Mouse (Mus musculus) embryonic fibroblast, embryonic 13.5 days (primary cell): ENCODE measurements around the gene Hist1h4i.

Experiments
- CTCF ChIP-seq: IDR thresholded peaks from 2 replicates; pipeline ENCODE4 v1.5.1; 2011; ENCODE audit warnings: mild to moderate bottlenecking, control low read depth, low read length, moderate library complexity, borderline replicate concordance; ENCODE audit not compliant: insufficient read depth
- POLR2A ChIP-seq: IDR thresholded peaks from 2 replicates; pipeline ENCODE4 v1.6.1; 2011; ENCODE audit warnings: low read depth, mild to moderate bottlenecking, control low read depth, low read length, moderate library complexity

DNA sequence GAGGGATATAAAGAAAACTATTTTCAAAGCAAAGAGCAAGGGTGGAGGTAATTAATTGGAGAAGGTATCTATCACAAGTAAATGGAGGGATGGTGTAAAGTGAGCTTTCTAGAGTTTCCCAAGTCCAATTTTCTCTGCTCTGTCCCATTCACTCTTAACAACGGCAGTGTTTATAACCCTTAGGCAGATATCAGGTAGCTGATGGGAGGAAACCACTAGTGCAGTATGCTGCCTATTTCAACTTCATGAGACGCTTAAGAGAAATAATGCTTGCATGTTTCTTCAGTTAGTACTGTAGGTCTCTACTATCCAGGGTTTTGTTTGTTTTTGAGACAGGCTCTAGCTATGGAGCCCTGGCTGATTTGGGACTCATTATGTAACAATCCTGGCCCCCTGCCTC lies 3.7 kb downstream of the Hist1h4i start:
- TF ChIP-seq CTCF = no peak
- TF ChIP-seq POLR2A = no peak
